Mouse (Mus musculus) MEL (cell line): Measurements from ENCODE around the gene Cyp2b10. TPM values are rescaled to one million over a fixed set of nuclear protein-coding genes. Genes with fewer than 3 reads are reported as not detected.

Experiments
- DNase-seq: peaks from one replicate; pipeline ENCODE4 v3.0.0; 2011; ENCODE audit warnings: low read depth, low spot score
- H3K27ac ChIP-seq: 2 replicates; pipeline ENCODE4 v1.5.1; 2012; ENCODE audit warnings: low read depth, mild to moderate bottlenecking, control low read depth, low read length, moderate library complexity; ENCODE audit not compliant: control insufficient read depth
- H3K27me3 ChIP-seq, 2 experiments: fragments of 150-350 bp in 1 of 2; sonication (generic) in 1 of 2; 2 replicates each; pipeline ENCODE4 v1.6.1; 2012; ENCODE audit warnings: low read length in 2 of 2, mild to moderate bottlenecking in 2 of 2, improper control_type of control experiment in 1 of 2, moderate library complexity in 1 of 2; ENCODE audit not compliant: insufficient read depth in 2 of 2, control insufficient read depth in 1 of 2
- H3K36me3 ChIP-seq, 2 experiments: 2 replicates each; pipeline ENCODE4 v1.6.1; 2012 to 2014; ENCODE audit warnings: low read length in 2 of 2, improper control_type of control experiment in 1 of 2, inconsistent platforms in 1 of 2, mild to moderate bottlenecking in 1 of 2; ENCODE audit not compliant: insufficient read depth in 2 of 2, control insufficient read depth in 1 of 2
- H3K4me1 ChIP-seq, 2 experiments: fragments of 150-350 bp in 1 of 2; sonication (generic) in 1 of 2; 2 replicates each; pipeline ENCODE4 v1.6.1; 2012; ENCODE audit warnings: low read length in 2 of 2, improper control_type of control experiment in 1 of 2, mild to moderate bottlenecking in 1 of 2; ENCODE audit not compliant: insufficient read depth in 2 of 2, control insufficient read depth in 1 of 2
- H3K4me3 ChIP-seq, 2 experiments: fragments of 150-350 bp in 1 of 2; sonication (generic) in 1 of 2; 2 replicates each; pipeline ENCODE4 v1.5.1; 2012; ENCODE audit warnings: low read depth in 2 of 2, low read length in 2 of 2, mild to moderate bottlenecking in 2 of 2, moderate library complexity in 2 of 2, control low read depth in 1 of 2, improper control_type of control experiment in 1 of 2; ENCODE audit not compliant: control insufficient read depth in 1 of 2, insufficient read depth in 1 of 2
- H3K79me2 ChIP-seq: 2 replicates; pipeline ENCODE4 v1.6.1; 2012; ENCODE audit warnings: mild to moderate bottlenecking, low read length, moderate library complexity; ENCODE audit not compliant: control insufficient read depth, poor library complexity, insufficient read depth
- H3K9ac ChIP-seq: 2 replicates; pipeline ENCODE4 v1.6.1; 2012; ENCODE audit warnings: low read depth, mild to moderate bottlenecking, control low read depth, low read length, moderate library complexity; ENCODE audit not compliant: control insufficient read depth, poor library complexity, severe bottlenecking
- H3K9me3 ChIP-seq: fragments of 150-350 bp; sonication (generic); replicated peaks from 2 replicates; pipeline ENCODE4 v1.6.1; 2012; ENCODE audit warnings: mild to moderate bottlenecking, low read length, improper control_type of control experiment, moderate library complexity; ENCODE audit not compliant: insufficient read depth
- CHD1 ChIP-seq: IDR thresholded peaks from 2 replicates; pipeline ENCODE4 v1.6.1; 2012; ENCODE audit warnings: low read depth, mild to moderate bottlenecking, inconsistent platforms, low read length, improper control_type of control experiment
- CHD2 ChIP-seq: IDR thresholded peaks from 2 replicates; pipeline ENCODE4 v1.6.1; 2011; ENCODE audit warnings: low read length, improper control_type of control experiment
- CTCF ChIP-seq, 3 experiments: IDR thresholded peaks in 2 of 3; conservative IDR thresholded peaks in 1 of 3; 2 replicates each; pipeline ENCODE4 v1.5.1; 2011 to 2012; ENCODE audit warnings: low read length in 3 of 3, low read depth in 2 of 3, mild to moderate bottlenecking in 2 of 3, improper control_type of control experiment in 1 of 3, inconsistent platforms in 1 of 3, mixed read lengths in 1 of 3, moderate library complexity in 1 of 3; ENCODE audit not compliant: control insufficient read depth in 1 of 3, insufficient read depth in 1 of 3, poor library complexity in 1 of 3, severe bottlenecking in 1 of 3
- GABPA ChIP-seq: IDR thresholded peaks from 2 replicates; pipeline ENCODE4 v1.6.1; 2012; ENCODE audit warnings: low read depth, mild to moderate bottlenecking, inconsistent platforms, low read length, improper control_type of control experiment, moderate library complexity
- JUND ChIP-seq: IDR thresholded peaks from 2 replicates; pipeline ENCODE4 v1.6.1; 2011; ENCODE audit warnings: low read depth, mild to moderate bottlenecking, improper control_type of control experiment, low read length
- KAT2A ChIP-seq: conservative IDR thresholded peaks from 2 replicates; pipeline ENCODE4 v1.6.1; 2012; ENCODE audit warnings: low read depth, low read length, improper control_type of control experiment, inconsistent platforms
- MAZ ChIP-seq: IDR thresholded peaks from 2 replicates; pipeline ENCODE4 v1.6.1; 2012; ENCODE audit warnings: low read depth, mild to moderate bottlenecking, inconsistent platforms, low read length, improper control_type of control experiment
- MYB ChIP-seq: IDR thresholded peaks from 2 replicates; pipeline ENCODE4 v1.6.1; 2011; ENCODE audit warnings: mild to moderate bottlenecking, low read depth, low read length, improper control_type of control experiment
- MYC ChIP-seq: IDR thresholded peaks from 2 replicates; pipeline ENCODE4 v1.6.1; 2011; ENCODE audit warnings: low read depth, mild to moderate bottlenecking, low read length, improper control_type of control experiment, moderate library complexity
- NELFE ChIP-seq: IDR thresholded peaks from 2 replicates; pipeline ENCODE4 v1.6.1; 2011; ENCODE audit warnings: low read depth, low read length, improper control_type of control experiment
- NRF1 ChIP-seq: IDR thresholded peaks from 2 replicates; pipeline ENCODE4 v1.6.1; 2014; ENCODE audit warnings: low read depth, mild to moderate bottlenecking, inconsistent platforms, low read length, improper control_type of control experiment, moderate library complexity; ENCODE audit not compliant: poor library complexity, insufficient read depth, severe bottlenecking
- POLR2A ChIP-seq, 2 experiments: IDR thresholded peaks; 2 replicates each; pipeline ENCODE4 v1.6.1; 2011 to 2012; ENCODE audit warnings: low read length in 2 of 2, mild to moderate bottlenecking in 2 of 2, control low read depth in 1 of 2, improper control_type of control experiment in 1 of 2, low read depth in 1 of 2, moderate library complexity in 1 of 2; ENCODE audit not compliant: control insufficient read depth in 1 of 2, insufficient read depth in 1 of 2, poor library complexity in 1 of 2
- RAD21 ChIP-seq: IDR thresholded peaks from 2 replicates; pipeline ENCODE4 v1.6.1; 2011; ENCODE audit warnings: mild to moderate bottlenecking, low read depth, low read length, improper control_type of control experiment
- SIN3A ChIP-seq: IDR thresholded peaks from 2 replicates; pipeline ENCODE4 v1.6.1; 2012; ENCODE audit warnings: low read length, improper control_type of control experiment, inconsistent platforms
- SMC3 ChIP-seq: IDR thresholded peaks from 2 replicates; pipeline ENCODE4 v1.6.1; 2011; ENCODE audit warnings: low read depth, low read length, improper control_type of control experiment
- TAL1 ChIP-seq: IDR thresholded peaks from 2 replicates; pipeline ENCODE4 v1.6.1; 2012; ENCODE audit warnings: mild to moderate bottlenecking, inconsistent platforms, low read length, moderate library complexity, mixed read lengths
- UBTF ChIP-seq: IDR thresholded peaks from 2 replicates; pipeline ENCODE4 v1.6.1; 2012; ENCODE audit warnings: low read depth, mild to moderate bottlenecking, inconsistent platforms, low read length, improper control_type of control experiment, moderate library complexity, borderline replicate concordance; ENCODE audit not compliant: insufficient read depth
- USF2 ChIP-seq, 2 experiments: IDR thresholded peaks; 2 replicates each; pipeline ENCODE4 v1.6.1; 2011 to 2012; ENCODE audit warnings: improper control_type of control experiment in 2 of 2, low read length in 2 of 2, borderline replicate concordance in 1 of 2, inconsistent platforms in 1 of 2, low read depth in 1 of 2, mild to moderate bottlenecking in 1 of 2; ENCODE audit not compliant: insufficient read depth in 1 of 2
- ZNF384 ChIP-seq: IDR thresholded peaks from 2 replicates; pipeline ENCODE4 v1.6.1; 2012; ENCODE audit warnings: low read depth, mild to moderate bottlenecking, inconsistent platforms, low read length, improper control_type of control experiment
- polyA plus RNA-seq, 2 experiments: library from polyadenylated mRNA; stranded (reverse) in 1 of 2; unstranded in 1 of 2; fragments of >175 nt in 1 of 2; fragments of >200 nt in 1 of 2; gene quantifications; 2 replicates each; pipeline versions ENCODE4 v1.2.1 to v1.2.4; 2012; ENCODE audit warnings: low replicate concordance in 2 of 2, low read depth in 1 of 2; ENCODE audit not compliant: insufficient read length in 2 of 2, insufficient read depth in 1 of 2, missing spikeins in 1 of 2
- total RNA-seq: library from RNA; depleted of rRNA; stranded (reverse); fragments of 300-350 nt; gene quantifications from 2 replicates; pipeline ENCODE4 v1.2.3, GENCODE M21; 2012; rRNA removed

Cyp2b10 gene
- total RNA-seq: not detected in 2 replicates
- not detected for polyA plus RNA-seq

DNA sequence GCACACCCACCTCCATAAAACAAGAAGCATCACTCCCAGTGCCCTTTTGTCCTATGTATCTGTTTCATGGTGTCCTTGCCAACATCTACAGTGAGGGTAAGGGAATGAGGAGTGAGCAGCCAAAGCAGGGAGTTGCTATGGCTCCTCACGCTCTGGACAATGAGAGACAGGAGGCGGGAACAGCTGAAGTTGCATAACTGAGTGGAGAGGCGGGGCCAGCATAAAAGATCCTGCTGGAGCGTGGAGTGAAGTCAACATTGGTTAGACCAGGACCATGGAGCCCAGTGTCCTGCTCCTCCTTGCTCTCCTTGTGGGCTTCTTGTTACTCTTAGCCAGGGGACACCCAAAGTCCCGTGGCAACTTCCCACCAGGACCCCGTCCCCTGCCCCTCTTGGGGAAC, at the start of gene Cyp2b10:
Cyp2b10 (plus strand) TSS at position 210 of the 400 bp plus-strand sequence.
- TF ChIP-seq CHD1 (no peak), NRF1 (no peak), POLR2A (IDR thresholded peaks at IDR 0.05; ENCODE audit: control insufficient read depth in 1 of 2, insufficient read depth in 1 of 2, low read depth in 1 of 2, low read length in 2 of 2, poor library complexity in 1 of 2) (no peak), MAZ (no peak), RAD21 (no peak), CTCF (IDR thresholded peaks at IDR 0.05 in 2 of 3, conservative IDR thresholded peaks at IDR 0.05 in 1 of 3; ENCODE audit: control insufficient read depth in 1 of 3, insufficient read depth in 1 of 3, low read depth in 2 of 3, low read length in 3 of 3, poor library complexity in 1 of 3, severe bottlenecking in 1 of 3) (no peak), GABPA (no peak), SIN3A (no peak), MYC (no peak), CHD2 (no peak), TAL1 (no peak), ZNF384 (no peak), SMC3 (no peak), JUND (no peak)
- H3K79me2 ChIP-seq: no peaks in the 10 kb centered on the region
- H3K4me3 ChIP-seq: no peak within 1 kb of the TSS
- H3K4me1 ChIP-seq: no peaks in the 10 kb centered on the region
- H3K27me3 ChIP-seq: no peaks in the 10 kb centered on the region
- H3K9me3 ChIP-seq: no peaks in the 10 kb centered on the region
- no peak within 1 kb of the TSS for H3K27ac ChIP-seq
- no peak within 1 kb of the TSS for H3K9ac ChIP-seq
- no peak for DNase-seq
- H3K36me3 ChIP-seq: no peaks in the 10 kb centered on the region

DNA sequence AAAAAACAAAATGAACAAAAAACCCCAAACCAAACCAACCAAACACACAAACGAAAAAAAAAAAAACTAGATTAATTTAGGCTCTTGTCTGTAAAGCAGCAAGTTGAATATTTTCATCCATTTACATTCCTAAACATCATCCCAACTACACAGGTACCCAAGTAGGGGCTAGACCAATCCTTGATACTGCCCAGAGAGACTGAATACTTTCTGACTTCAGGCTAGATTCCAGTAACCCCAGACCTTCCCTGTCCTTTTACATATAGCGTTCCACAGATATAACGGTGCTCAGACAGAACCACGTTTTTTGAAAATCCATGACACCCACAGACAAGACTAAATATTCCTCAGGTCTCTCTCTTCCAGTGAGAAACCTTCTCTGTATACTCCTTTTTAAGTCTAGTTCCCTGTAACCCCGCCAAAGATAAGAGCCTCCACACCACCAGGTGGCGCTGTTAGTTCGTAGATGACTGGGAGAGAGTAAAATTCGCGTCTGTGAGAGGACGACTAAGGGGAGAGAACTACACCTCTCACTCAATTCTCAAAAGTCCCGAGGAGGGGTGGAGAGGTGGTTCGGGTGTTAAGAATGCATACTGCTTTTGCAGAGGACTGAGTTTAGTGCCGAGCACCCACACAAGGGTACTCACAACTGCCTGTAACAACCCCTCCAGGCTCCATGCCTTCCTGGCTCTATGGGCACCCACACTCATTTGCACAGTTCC, 49.5 kb upstream of the Cyp2b10 start:
- DNase-seq: peak; percentile 24
- TF ChIP-seq USF2 (IDR thresholded peaks at IDR 0.05; ENCODE audit: borderline replicate concordance in 1 of 2, insufficient read depth in 1 of 2, low read depth in 1 of 2, low read length in 2 of 2): no peak
- TF ChIP-seq SMC3: no peak
- TF ChIP-seq UBTF: no peak
- TF ChIP-seq NELFE: no peak
- no peak for TF ChIP-seq MYB
- no peak for TF ChIP-seq KAT2A
- TF ChIP-seq CTCF (IDR thresholded peaks at IDR 0.05 in 2 of 3, conservative IDR thresholded peaks at IDR 0.05 in 1 of 3; ENCODE audit: control insufficient read depth in 1 of 3, insufficient read depth in 1 of 3, low read depth in 2 of 3, low read length in 3 of 3, poor library complexity in 1 of 3, severe bottlenecking in 1 of 3): peak; percentile 32 to 36 (median 33); a peak in 4 of 6 replicates
- Histone ChIP-seq H3K9me3 (no peaks in the 10 kb centered on the region), H3K27ac (no peak overlapping the region), H3K4me3 (no peak overlapping the region), H3K79me2 (no peaks in the 10 kb centered on the region), H3K4me1 (no peaks in the 10 kb centered on the region), H3K9ac (no peak overlapping the region), H3K27me3 (no peaks in the 10 kb centered on the region), H3K36me3 (no peaks in the 10 kb centered on the region)
